Mouse (Mus musculus): ENCODE measurements around the gene Slc1a4. TPM values are rescaled to one million over a fixed set of nuclear protein-coding genes. Genes with fewer than 3 reads are reported as not detected.

Gene Slc1a4
- polyA plus RNA-seq, 1 experiment = 0.85 TPM

- WGBS = 71% methylated on average over 6 of the region's 6 CpGs
Measured at GRCm38 (mm10) chr11:20269885-20270284, 62.6 kb downstream of the Slc1a4 start.

DNA sequence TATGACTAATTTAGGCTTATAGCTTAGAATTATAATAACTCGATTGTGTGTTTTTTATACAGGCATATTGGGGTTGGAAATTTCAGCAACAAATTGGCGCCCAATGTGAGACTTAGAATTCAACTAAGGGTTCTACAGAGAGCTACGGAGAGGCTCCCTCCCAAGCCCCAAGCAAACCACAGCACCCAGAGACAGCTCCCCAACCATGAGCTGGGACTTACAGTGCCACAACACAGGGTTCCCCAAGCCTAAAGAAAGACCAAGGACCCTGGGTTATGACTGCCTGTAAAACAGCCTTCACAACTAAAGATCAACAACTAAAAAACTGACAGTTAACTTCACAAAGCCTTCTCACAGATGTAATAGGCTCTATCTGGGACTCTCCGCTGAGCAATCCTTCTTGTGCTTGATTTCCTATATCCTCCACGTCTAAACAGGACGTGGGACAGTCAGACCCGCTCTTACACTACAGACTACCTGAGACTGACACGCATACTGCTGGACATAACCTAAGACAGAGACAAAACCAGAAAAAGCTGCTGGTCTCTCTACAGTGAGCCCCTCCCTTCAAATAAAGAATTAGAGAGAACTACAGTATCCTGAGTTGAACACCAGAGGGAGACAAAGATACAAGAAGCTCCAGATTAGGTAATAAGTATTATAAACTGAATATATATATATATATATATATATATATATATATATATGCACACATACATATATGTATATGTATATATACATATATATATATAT, 69.7 kb downstream of the Slc1a4 start:
- H3K27ac ChIP-seq (ENCODE audit: insufficient read depth, low read length) = no peak overlapping the region
- 69% methylated on average over 8 of the region's 8 CpGs for WGBS
- DNase-seq (ENCODE audit: low read depth in 1 of 2, low spot score in 2 of 2) = no peak
- H3K36me3 ChIP-seq (ENCODE audit: control insufficient read depth, insufficient read depth, low read length) = no peaks in the 10 kb centered on the region
- no peaks in the 10 kb centered on the region for H3K4me1 ChIP-seq (ENCODE audit: control insufficient read depth, insufficient read depth, insufficient read length)
- TF ChIP-seq CTCF (IDR thresholded peaks at IDR 0.05; ENCODE audit: extremely low read depth, insufficient read depth, insufficient read length, insufficient replicate concordance) = no peak
- TF ChIP-seq POLR2A (IDR thresholded peaks at IDR 0.05; ENCODE audit: low read depth, low read length) = no peak
- no peak overlapping the region for H3K4me3 ChIP-seq (ENCODE audit: extremely low read depth, insufficient read depth, insufficient read length)
- no peaks in the 10 kb centered on the region for H3K27me3 ChIP-seq (ENCODE audit: control insufficient read depth, insufficient read depth, low read length)

More at GRCm38 (mm10) chr11:20269885-20270284, 62.6 kb downstream of the Slc1a4 start:
- no peak for DNase-seq (ENCODE audit: low read depth in 1 of 2, low spot score in 2 of 2)
- Histone ChIP-seq H3K4me1 (ENCODE audit: control insufficient read depth, insufficient read depth, insufficient read length) (no peaks in the 10 kb centered on the region), H3K4me3 (ENCODE audit: extremely low read depth, insufficient read depth, insufficient read length) (no peak overlapping the region), H3K27me3 (ENCODE audit: control insufficient read depth, insufficient read depth, low read length) (no peaks in the 10 kb centered on the region), H3K36me3 (ENCODE audit: control insufficient read depth, insufficient read depth, low read length) (no peaks in the 10 kb centered on the region), H3K27ac (ENCODE audit: insufficient read depth, low read length) (no peak overlapping the region)
- TF ChIP-seq POLR2A (IDR thresholded peaks at IDR 0.05; ENCODE audit: low read depth, low read length) = no peak

- peaks cover 2% of the 10 kb centered on the region; the same call in 1 of the 2 replicates for H3K4me1 ChIP-seq (ENCODE audit: control insufficient read depth, insufficient read depth, insufficient read length)
- no peaks in the 10 kb centered on the region for H3K27me3 ChIP-seq (ENCODE audit: control insufficient read depth, insufficient read depth, low read length)
- H3K36me3 ChIP-seq (ENCODE audit: control insufficient read depth, insufficient read depth, low read length) = no peaks in the 10 kb centered on the region
- no peak overlapping the region for H3K4me3 ChIP-seq (ENCODE audit: extremely low read depth, insufficient read depth, insufficient read length)
- H3K27ac ChIP-seq (ENCODE audit: insufficient read depth, low read length) = no peak overlapping the region
- TF ChIP-seq POLR2A (IDR thresholded peaks at IDR 0.05; ENCODE audit: low read depth, low read length) = no peak
- TF ChIP-seq CTCF (IDR thresholded peaks at IDR 0.05; ENCODE audit: extremely low read depth, insufficient read depth, insufficient read length, insufficient replicate concordance) = no peak
- WGBS = 86% methylated on average over 4 of the region's 4 CpGs
- no peak for DNase-seq (ENCODE audit: low read depth in 1 of 2, low spot score in 2 of 2)
Measured at GRCm38 (mm10) chr11:20254791-20255190, 77.7 kb downstream of the Slc1a4 start.

GRCm38 (mm10) chr11:20253088-20253487, 79.4 kb downstream of the Slc1a4 start:
- Histone ChIP-seq H3K36me3 (ENCODE audit: control insufficient read depth, insufficient read depth, low read length) (no peaks in the 10 kb centered on the region), H3K27ac (ENCODE audit: insufficient read depth, low read length) (no peak overlapping the region), H3K27me3 (ENCODE audit: control insufficient read depth, insufficient read depth, low read length) (no peaks in the 10 kb centered on the region), H3K4me3 (ENCODE audit: extremely low read depth, insufficient read depth, insufficient read length) (no peak overlapping the region), H3K4me1 (ENCODE audit: control insufficient read depth, insufficient read depth, insufficient read length) (peaks cover 2% of the 10 kb centered on the region)
- DNase-seq (ENCODE audit: low read depth in 1 of 2, low spot score in 2 of 2) = no peak
- TF ChIP-seq CTCF (IDR thresholded peaks at IDR 0.05; ENCODE audit: extremely low read depth, insufficient read depth, insufficient read length, insufficient replicate concordance) (no peak), POLR2A (IDR thresholded peaks at IDR 0.05; ENCODE audit: low read depth, low read length) (no peak)
- 88% methylated on average over 2 of the region's 2 CpGs for WGBS

Other genes with a start within 250 kb of the Slc1a4 start
- 24.4 and 24.5 TPM in 2 replicates for gene Actr2, start 219.8 kb downstream of the Slc1a4 start, polyA plus RNA-seq (2012; rRNA removed)
- 21.9 and 25.1 TPM in 2 replicates for gene Rab1a, start 131.3 kb downstream of the Slc1a4 start, polyA plus RNA-seq (2012; rRNA removed)
- 14.9 and 18.3 TPM in 2 replicates for gene Cep68, start 83.3 kb downstream of the Slc1a4 start, polyA plus RNA-seq (2012; rRNA removed)
- 22.3 and 35.1 TPM in 2 replicates for gene Sertad2, start 210.5 kb upstream of the Slc1a4 start, polyA plus RNA-seq (2012; rRNA removed)

Data from spleen, adult 2 months (tissue).